Mouse (Mus musculus) kidney, postnatal 0 days (tissue): ENCODE results near the gene Prkcsh. TPM values are rescaled to one million over a fixed set of nuclear protein-coding genes. Genes with fewer than 3 reads are reported as not detected.
A peak's percentile ranks its signal among the peaks of the same experiment; 100 is the strongest.

Experiments
- ATAC-seq: fragments of 200-750 bp; cut with Nextera tagmentation; replicated peaks from 2 replicates; pipeline ENCODE4 v1.8.0; 2017; ENCODE audit warnings: low read depth, moderate number of reproducible peaks, moderate TSS enrichment, moderate library complexity; ENCODE audit not compliant: low FRiP score
- DNase-seq: peaks from one replicate; pipeline ENCODE4 v3.0.0-alpha.2; 2016; ENCODE audit warnings: low spot score
- H3K27ac ChIP-seq: fragments of 300-500 bp; sonication (generic); 2 replicates; pipeline ENCODE4 v1.5.1; 2014; ENCODE audit warnings: mild to moderate bottlenecking
- H3K27me3 ChIP-seq: fragments of 300-500 bp; sonication (generic); 2 replicates; pipeline ENCODE4 v1.6.1; 2014; ENCODE audit warnings: low read length, mixed read lengths; ENCODE audit not compliant: insufficient read depth
- H3K36me3 ChIP-seq: fragments of 300-500 bp; sonication (generic); 2 replicates; pipeline ENCODE4 v1.6.1; 2014; ENCODE audit warnings: low read length, mixed read lengths; ENCODE audit not compliant: insufficient read depth
- H3K4me1 ChIP-seq: fragments of 300-500 bp; sonication (generic); replicated peaks from 2 replicates; pipeline ENCODE4 v1.6.1; 2014; ENCODE audit warnings: antibody characterized with exemption, low read length, mixed read lengths; ENCODE audit not compliant: insufficient read depth
- H3K4me2 ChIP-seq: fragments of 300-500 bp; sonication (generic); 2 replicates; pipeline ENCODE4 v1.6.1; 2014; ENCODE audit warnings: mild to moderate bottlenecking, low read length, moderate library complexity, mixed read lengths
- H3K4me3 ChIP-seq: fragments of 300-500 bp; sonication (generic); replicated peaks from 2 replicates; pipeline ENCODE4 v1.5.1; 2014; ENCODE audit warnings: low read depth, low read length
- H3K9ac ChIP-seq: fragments of 300-500 bp; sonication (generic); 2 replicates; pipeline ENCODE4 v1.6.1; 2014; ENCODE audit warnings: low read depth, low read length
- H3K9me3 ChIP-seq: fragments of 300-500 bp; sonication (generic); replicated peaks from 2 replicates; pipeline ENCODE4 v1.6.1; 2016; ENCODE audit warnings: low read length, inconsistent platforms, mixed read lengths
- CTCF ChIP-seq: IDR thresholded peaks from 2 replicates; pipeline ENCODE4 v1.5.1; 2016; ENCODE audit warnings: antibody characterized with exemption, low read depth, mild to moderate bottlenecking, moderate library complexity
- WGBS: fragments of 180-500 bp; shearing (Covaris S2); extraction: QIAGEN DNeasy Blood & Tissue Kit; methylation state at CpG from one replicate; pipeline ENCODE4 v1.1.7; 2014; 5-methylcytosine and 5-hydroxymethylcytosine counted together
- polyA plus RNA-seq: library from polyadenylated mRNA; unstranded; fragments of >200 nt; fragmentation: Nextera tagmentation; extraction: Ambion mirVana; gene quantifications from 2 replicates; pipeline ENCODE4 v1.2.1, GENCODE M21; 2015

Prkcsh gene
- polyA plus RNA-seq, 1 experiment from 2014 or later = 79.6 TPM

DNA sequence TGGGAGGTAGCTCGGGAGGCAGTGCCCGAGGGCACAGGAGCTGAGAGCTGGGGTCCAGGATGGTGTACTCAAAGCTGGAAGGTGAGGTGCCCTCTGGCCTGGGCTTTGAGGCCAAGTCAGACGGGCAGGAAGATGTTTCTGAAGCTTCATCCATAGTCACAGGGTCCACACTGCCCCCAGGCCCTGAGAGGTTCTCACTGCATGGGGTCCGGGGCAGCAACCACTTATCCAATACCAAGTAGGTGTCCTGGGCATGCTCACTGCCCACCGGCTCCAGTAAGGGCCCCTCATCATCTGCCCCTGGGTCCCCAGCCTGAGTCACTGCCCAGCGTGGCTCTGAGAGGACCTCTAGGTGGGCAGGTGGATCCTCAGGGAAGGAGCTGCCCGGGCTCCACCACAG is 43.4 kb upstream of the Prkcsh start:
- WGBS = 89% methylated on average over 7 of the region's 7 CpGs

DNA sequence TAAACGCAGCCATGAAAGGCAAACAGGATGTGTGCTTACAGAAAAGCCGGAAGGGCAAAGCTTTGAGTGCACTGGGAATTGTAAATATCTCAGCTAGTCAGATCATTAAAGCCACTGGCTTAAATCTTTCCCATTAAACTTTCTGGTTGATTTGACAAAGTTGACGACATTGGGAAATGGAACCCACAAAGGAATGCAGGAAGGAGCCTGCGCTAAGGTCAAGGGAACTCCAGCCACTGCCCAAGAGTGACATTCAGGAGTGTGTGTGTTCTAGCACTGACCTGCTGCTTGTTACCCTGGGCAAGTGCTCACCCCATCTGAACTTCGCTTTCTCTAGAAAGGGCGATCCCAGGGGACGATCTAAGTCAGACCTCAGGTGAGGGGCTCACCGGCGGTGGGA is 42.5 kb upstream of the Prkcsh start:
- DNase-seq (peak; percentile 82), ATAC-seq (no peak)
- no peak overlapping the region for H3K9ac ChIP-seq
- TF ChIP-seq CTCF = no peak
- 30% methylated on average over 9 of the region's 9 CpGs for WGBS
- H3K27me3 ChIP-seq = 0 out of 2 replicates have a peak, but pooled peaks cover 6% of the 10 kb centered on the region
- peak overlapping the region; percentile 54 for H3K27ac ChIP-seq
- H3K4me2 ChIP-seq = peak overlapping the region; percentile 89
- H3K4me3 ChIP-seq = no peak overlapping the region
- peaks cover 29% of the 10 kb centered on the region for H3K4me1 ChIP-seq
- no peaks in the 10 kb centered on the region for H3K9me3 ChIP-seq
- no peaks in the 10 kb centered on the region for H3K36me3 ChIP-seq

More for the DNA sequence above, 43.4 kb upstream of the Prkcsh start:
- no peaks in the 10 kb centered on the region for H3K9me3 ChIP-seq
- H3K27me3 ChIP-seq = 0 out of 2 replicates have a peak, but pooled peaks cover 6% of the 10 kb centered on the region
- H3K4me3 ChIP-seq = no peak overlapping the region
- H3K4me1 ChIP-seq = peaks cover 29% of the 10 kb centered on the region
- 0 out of 2 replicates have a peak overlapping the region, but pooled peaks have one; percentile 54 for H3K27ac ChIP-seq
- H3K36me3 ChIP-seq = no peaks in the 10 kb centered on the region
- no peak overlapping the region for H3K4me2 ChIP-seq
- no peak overlapping the region for H3K9ac ChIP-seq
- no peak for TF ChIP-seq CTCF
- no peak for ATAC-seq
- no peak for DNase-seq

DNA sequence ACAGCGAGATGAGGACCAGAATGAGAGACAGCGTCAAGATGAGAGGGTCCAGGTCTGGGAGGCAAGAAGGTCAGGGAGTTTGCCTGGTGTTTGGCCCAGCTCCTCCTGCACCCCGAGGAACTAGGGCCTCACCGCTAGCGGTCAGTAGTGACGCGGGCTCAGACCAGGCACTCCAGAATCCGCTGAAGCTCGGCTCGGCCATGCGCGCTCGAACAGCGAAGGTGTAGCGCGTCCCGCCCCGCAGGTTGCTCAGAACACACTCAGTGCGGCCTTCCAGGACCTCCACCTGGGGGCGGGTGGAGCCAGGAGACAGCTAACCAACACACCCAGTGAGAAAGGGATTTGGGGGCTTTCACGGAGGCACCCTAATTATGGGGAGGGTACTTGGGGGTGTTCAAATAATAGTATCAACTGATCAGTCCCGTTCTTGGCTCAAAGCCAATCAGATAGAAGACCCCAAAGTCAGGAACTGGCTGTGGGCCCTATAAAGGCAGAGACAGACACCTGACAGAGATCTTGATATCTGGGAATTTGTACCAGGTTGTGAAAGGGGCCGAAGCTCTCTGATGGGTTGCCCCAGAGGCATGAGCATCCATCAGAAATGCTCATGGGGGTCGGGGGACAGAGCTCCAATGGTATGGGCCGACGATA is 41.9 kb upstream of the Prkcsh start:
- peak overlapping the region; percentile 54 for H3K27ac ChIP-seq
- H3K9me3 ChIP-seq = no peaks in the 10 kb centered on the region
- ATAC-seq (0 out of 2 replicates have a peak, but pooled peaks have one; percentile 4), DNase-seq (peak; percentile 64)
- WGBS = 8% methylated on average over 26 of the region's 26 CpGs
- H3K4me3 ChIP-seq = peak overlapping the region; percentile 51; the same call in 1 of the 2 replicates
- H3K36me3 ChIP-seq = no peaks in the 10 kb centered on the region
- peak overlapping the region; percentile 89 for H3K4me2 ChIP-seq
- peaks cover 29% of the 10 kb centered on the region for H3K4me1 ChIP-seq
- H3K9ac ChIP-seq = no peak overlapping the region
- TF ChIP-seq CTCF = peak; percentile 53
- H3K27me3 ChIP-seq = 0 out of 2 replicates have a peak, but pooled peaks cover 6% of the 10 kb centered on the region

DNA sequence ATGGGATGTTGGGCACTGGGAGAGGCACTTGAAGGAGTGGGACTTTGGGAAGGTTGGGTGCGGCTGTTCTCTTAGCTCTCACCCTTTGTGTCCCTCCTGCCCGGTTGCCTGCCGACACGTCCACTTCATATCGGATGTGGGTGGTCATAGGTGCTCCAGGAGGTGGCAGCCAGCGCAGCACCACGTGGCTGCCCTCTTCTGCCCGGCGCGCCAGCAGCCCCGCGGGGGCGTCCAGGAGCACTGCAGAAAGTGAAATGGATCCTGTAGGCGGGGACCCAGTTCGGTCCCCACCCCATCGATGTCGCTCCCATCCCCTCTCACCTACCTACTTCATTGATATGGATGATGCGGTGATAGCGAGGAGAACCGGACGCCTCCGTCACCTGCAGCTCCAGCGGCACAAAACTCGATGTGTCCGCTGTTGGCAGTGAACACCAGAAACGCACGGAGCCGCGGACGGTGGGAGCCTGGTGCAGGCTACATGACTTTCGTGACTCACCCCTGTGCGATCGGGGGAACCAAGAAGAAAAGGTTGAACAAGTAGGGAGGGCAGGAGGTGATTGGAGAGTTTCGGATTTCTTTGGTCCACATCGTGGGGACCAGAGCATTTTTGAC is 41.1 kb upstream of the Prkcsh start:
- ATAC-seq (no peak), DNase-seq (no peak)
- H3K9me3 ChIP-seq = no peaks in the 10 kb centered on the region
- no peak; the same call in 1 of the 2 replicates for TF ChIP-seq CTCF
- no peak overlapping the region for H3K27ac ChIP-seq
- under 1% methylated on average over 35 of the region's 35 CpGs for WGBS
- H3K27me3 ChIP-seq = 0 out of 2 replicates have a peak, but pooled peaks cover 6% of the 10 kb centered on the region
- peak overlapping the region; percentile 50; the same call in 1 of the 2 replicates for H3K9ac ChIP-seq
- no peaks in the 10 kb centered on the region for H3K36me3 ChIP-seq
- H3K4me3 ChIP-seq = peak overlapping the region; percentile 51
- H3K4me1 ChIP-seq = peaks cover 29% of the 10 kb centered on the region
- peak overlapping the region; percentile 89 for H3K4me2 ChIP-seq

DNA sequence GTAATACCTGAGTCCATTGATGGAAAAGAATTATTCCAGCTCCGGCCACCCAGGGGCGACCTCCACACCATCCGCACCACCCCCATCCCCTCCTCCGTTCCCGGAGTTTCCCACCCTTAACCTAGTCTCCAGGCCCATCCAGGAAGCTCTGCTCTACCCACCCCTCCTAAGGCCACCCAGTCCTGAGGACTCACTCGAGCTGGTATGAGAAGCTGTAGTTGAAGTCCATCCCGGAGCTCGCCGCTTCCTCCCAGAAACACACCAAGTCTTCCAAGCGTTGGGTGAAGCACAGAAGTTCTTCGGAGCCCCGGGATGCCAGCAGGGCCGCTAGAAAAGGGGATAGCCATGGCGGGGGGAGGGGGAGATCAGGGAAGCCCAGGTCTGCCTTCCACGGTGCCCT is 40.6 kb upstream of the Prkcsh start:
- no peaks in the 10 kb centered on the region for H3K36me3 ChIP-seq
- DNase-seq = peak; percentile 24
- peak; percentile 35 for ATAC-seq
- H3K4me1 ChIP-seq = peaks cover 29% of the 10 kb centered on the region
- H3K9me3 ChIP-seq = no peaks in the 10 kb centered on the region
- peak overlapping the region; percentile 89 for H3K4me2 ChIP-seq
- 0 out of 2 replicates have a peak, but pooled peaks cover 6% of the 10 kb centered on the region for H3K27me3 ChIP-seq
- 0% methylated on average over 15 of the region's 15 CpGs for WGBS
- no peak; the same call in 1 of the 2 replicates for TF ChIP-seq CTCF
- peak overlapping the region; percentile 51 for H3K4me3 ChIP-seq
- 0 out of 2 replicates have a peak overlapping the region, but pooled peaks have one; percentile 16 for H3K27ac ChIP-seq
- H3K9ac ChIP-seq = peak overlapping the region; percentile 50

DNA sequence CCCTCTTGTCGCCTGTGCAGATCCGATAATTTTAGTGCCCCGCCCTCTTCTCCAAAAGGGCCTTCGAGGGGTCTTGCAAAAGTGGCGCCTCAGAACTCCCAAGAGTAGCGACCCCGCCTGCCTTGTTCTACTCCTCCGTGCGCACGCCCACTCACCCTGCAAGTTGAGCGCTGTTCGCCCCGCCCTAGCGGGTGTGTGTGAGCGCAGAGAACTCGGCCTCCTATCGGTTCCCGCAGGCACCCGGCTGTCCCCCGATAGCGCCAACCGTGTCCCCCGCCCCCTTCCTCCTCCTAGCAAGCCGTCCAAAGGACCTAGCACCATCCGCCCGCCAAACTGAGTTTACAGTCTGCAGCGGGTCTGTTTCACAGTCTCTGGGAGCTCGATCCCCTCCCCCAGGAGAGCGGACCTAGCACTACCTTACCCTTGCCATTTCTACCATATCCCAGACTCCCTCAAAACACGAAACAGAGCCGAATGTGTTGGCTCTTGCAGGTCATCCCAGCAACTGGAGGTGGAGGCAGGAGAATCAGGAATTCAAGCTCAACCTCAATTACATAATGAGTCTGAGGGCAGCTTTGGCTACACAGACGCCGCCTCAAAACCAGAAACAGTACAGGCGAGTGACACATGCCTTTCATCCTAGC is 40.1 kb upstream of the Prkcsh start:
- peak; percentile 36; the same call in 1 of the 2 replicates for TF ChIP-seq CTCF
- Histone ChIP-seq H3K27ac (0 out of 2 replicates have a peak overlapping the region, but pooled peaks have one; percentile 16), H3K27me3 (0 out of 2 replicates have a peak, but pooled peaks cover 6% of the 10 kb centered on the region), H3K9me3 (no peaks in the 10 kb centered on the region), H3K4me3 (peak overlapping the region; percentile 51), H3K4me2 (peak overlapping the region; percentile 89), H3K36me3 (no peaks in the 10 kb centered on the region), H3K4me1 (peaks cover 29% of the 10 kb centered on the region), H3K9ac (peak overlapping the region; percentile 50)
- ATAC-seq (peak; percentile 48), DNase-seq (peak; percentile 87)
- 5% methylated on average over 34 of the region's 34 CpGs for WGBS
